Mouse (Mus musculus): ENCODE measurements around the gene Akp3.
A peak's percentile ranks its signal among the peaks of the same experiment; 100 is the strongest.

Akp3 gene

GRCm38 (mm10) chr1:87124673-87125072, at the start of gene Akp3:
Gene Akp3 (plus strand): TSS chr1:87124973.
- DNase-seq (ENCODE audit: low read depth, low spot score) = no peak

- DNase-seq (ENCODE audit: low read depth, low spot score) = no peak
Measured at GRCm38 (mm10) chr1:87086196-87086595, 38.6 kb upstream of the Akp3 start.

- no peak for DNase-seq (ENCODE audit: low read depth, low spot score)
Measured at GRCm38 (mm10) chr1:87086964-87087363, 37.8 kb upstream of the Akp3 start.

- no peak for DNase-seq (ENCODE audit: low read depth, low spot score)
Measured at GRCm38 (mm10) chr1:87089251-87089650, 35.5 kb upstream of the Akp3 start.

GRCm38 (mm10) chr1:87089828-87090227, 34.9 kb upstream of the Akp3 start, which contains the start of gene Alppl2:
Gene Alppl2 (minus strand): TSS chr1:87089928.
- no peak for DNase-seq (ENCODE audit: low read depth, low spot score)

- DNase-seq (ENCODE audit: low read depth, low spot score) = no peak
Measured at GRCm38 (mm10) chr1:87095642-87096041, 29.1 kb upstream of the Akp3 start.

- peak; percentile 56 for DNase-seq (ENCODE audit: low read depth, low spot score)
Measured at GRCm38 (mm10) chr1:87098358-87098975, 26.3 kb upstream of the Akp3 start.

GRCm38 (mm10) chr1:87101411-87101810, 23.4 kb upstream of the Akp3 start, which contains the start of gene Alpi:
Gene Alpi (minus strand): TSS chr1:87101606.
- no peak for DNase-seq (ENCODE audit: low read depth, low spot score)

GRCm38 (mm10) chr1:87102114-87102513, 22.7 kb upstream of the Akp3 start:
- DNase-seq (ENCODE audit: low read depth, low spot score) = no peak

- no peak for DNase-seq (ENCODE audit: low read depth, low spot score)
Measured at GRCm38 (mm10) chr1:87103936-87104335, 20.8 kb upstream of the Akp3 start.

- no peak for DNase-seq (ENCODE audit: low read depth, low spot score)
Measured at GRCm38 (mm10) chr1:87106536-87106935, 18.2 kb upstream of the Akp3 start.

- DNase-seq (ENCODE audit: low read depth, low spot score) = no peak
Measured at GRCm38 (mm10) chr1:87108564-87108963, 16.2 kb upstream of the Akp3 start.

- DNase-seq (ENCODE audit: low read depth, low spot score) = peak; percentile 19
Measured at GRCm38 (mm10) chr1:87111719-87112354, 12.9 kb upstream of the Akp3 start.

- no peak for DNase-seq (ENCODE audit: low read depth, low spot score)
Measured at GRCm38 (mm10) chr1:87114784-87115183, 10.0 kb upstream of the Akp3 start.

- no peak for DNase-seq (ENCODE audit: low read depth, low spot score)
Measured at GRCm38 (mm10) chr1:87127206-87128030, 2.6 kb downstream of the Akp3 start.

GRCm38 (mm10) chr1:87131803-87132202, 7.0 kb downstream of the Akp3 start:
- no peak for DNase-seq (ENCODE audit: low read depth, low spot score)

GRCm38 (mm10) chr1:87141550-87141949, 16.8 kb downstream of the Akp3 start:
- DNase-seq (ENCODE audit: low read depth, low spot score) = no peak

- no peak for DNase-seq (ENCODE audit: low read depth, low spot score)
Measured at GRCm38 (mm10) chr1:87142456-87142855, 17.7 kb downstream of the Akp3 start.

- no peak for DNase-seq (ENCODE audit: low read depth, low spot score)
Measured at GRCm38 (mm10) chr1:87143141-87143540, 18.4 kb downstream of the Akp3 start.

GRCm38 (mm10) chr1:87149422-87149821, 24.6 kb downstream of the Akp3 start:
- no peak for DNase-seq (ENCODE audit: low read depth, low spot score)

GRCm38 (mm10) chr1:87151286-87151685, 26.5 kb downstream of the Akp3 start:
- no peak for DNase-seq (ENCODE audit: low read depth, low spot score)

- DNase-seq (ENCODE audit: low read depth, low spot score) = no peak
Measured at GRCm38 (mm10) chr1:87153776-87154500, 29.2 kb downstream of the Akp3 start.

All from forelimb bud, embryonic 11.5 days (tissue).